Mouse (Mus musculus): ENCODE measurements at regions not wholly inside any gene's neighbourhood (a gene's known extent, or its start where the extent isn't known, plus 50 kb on each side); places are given as distances from the start of the nearest gene placed in this dataset.

DNA sequence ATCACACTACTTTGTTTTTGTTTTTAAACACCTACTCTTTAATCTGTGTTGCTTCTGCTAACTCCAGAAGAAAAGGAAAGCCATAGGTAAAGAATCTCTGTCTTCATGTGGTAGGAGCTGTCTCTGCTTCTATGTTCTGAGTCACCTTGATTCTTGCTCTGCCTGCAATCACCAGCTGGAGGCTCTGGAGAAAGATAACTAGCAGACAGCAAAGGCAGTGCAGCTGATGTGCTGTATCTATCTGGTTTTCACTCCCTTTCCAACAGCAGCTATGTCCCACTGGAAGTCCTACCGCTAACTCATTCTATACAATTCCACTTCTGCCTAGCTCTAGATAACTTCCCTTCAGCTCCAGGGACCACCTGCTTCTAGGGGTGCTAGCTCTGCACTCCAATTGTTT lies 435.2 kb upstream of the Mef2c start:
- ATAC-seq (ENCODE audit: low read depth): no peak

DNA sequence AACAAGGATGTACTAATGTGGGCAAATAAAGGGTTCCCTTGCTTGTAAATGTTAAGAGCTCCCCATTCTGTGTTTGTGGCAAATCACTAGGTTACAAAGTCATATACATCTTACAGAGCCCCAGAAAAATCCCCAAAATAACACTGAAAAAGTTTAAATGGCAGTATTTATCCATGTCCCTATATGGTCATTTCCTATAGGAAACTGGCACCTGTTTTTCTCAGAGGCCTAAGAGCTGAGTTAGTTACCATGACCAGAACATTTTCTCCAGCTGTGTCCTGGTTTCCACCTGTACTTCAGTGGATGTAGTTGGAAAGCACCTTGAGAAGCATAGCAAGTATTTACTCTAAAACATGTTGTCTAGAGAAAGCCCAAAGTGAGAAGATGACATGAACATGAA lies 434.5 kb upstream of the Mef2c start:
- H3K4me2 ChIP-seq (ENCODE audit: low read depth, low read length): no peak overlapping the region
- no peak overlapping the region for H3K27ac ChIP-seq (replicated peaks; ENCODE audit: low read depth, low read length)
- no peak for ATAC-seq (ENCODE audit: low read depth)
- H3K36me3 ChIP-seq (ENCODE audit: control insufficient read depth, insufficient read depth, low read length): no peaks in the 10 kb centered on the region
- no peak overlapping the region for H3K9ac ChIP-seq (ENCODE audit: low read depth, low read length)
- no peak for DNase-seq (ENCODE audit: low spot score)
- H3K27me3 ChIP-seq (replicated peaks; ENCODE audit: control insufficient read depth, insufficient read depth, low read length): no peaks in the 10 kb centered on the region
- no peak overlapping the region for H3K4me3 ChIP-seq (ENCODE audit: low read depth, low read length)
- no peaks in the 10 kb centered on the region for H3K4me1 ChIP-seq (ENCODE audit: control insufficient read depth, insufficient read depth, low read length)
- no peaks in the 10 kb centered on the region for H3K9me3 ChIP-seq (ENCODE audit: control insufficient read depth, low read length)

More for the DNA sequence above, 435.2 kb upstream of the Mef2c start:
- Histone ChIP-seq H3K27ac (replicated peaks; ENCODE audit: low read depth, low read length) (no peak overlapping the region), H3K27me3 (replicated peaks; ENCODE audit: control insufficient read depth, insufficient read depth, low read length) (no peaks in the 10 kb centered on the region), H3K36me3 (ENCODE audit: control insufficient read depth, insufficient read depth, low read length) (no peaks in the 10 kb centered on the region), H3K4me1 (ENCODE audit: control insufficient read depth, insufficient read depth, low read length) (no peaks in the 10 kb centered on the region), H3K9ac (ENCODE audit: low read depth, low read length) (no peak overlapping the region), H3K4me2 (ENCODE audit: low read depth, low read length) (no peak overlapping the region), H3K4me3 (ENCODE audit: low read depth, low read length) (no peak overlapping the region), H3K9me3 (ENCODE audit: control insufficient read depth, low read length) (no peaks in the 10 kb centered on the region)
- WGBS: 82% methylated on average over 1 of the region's 1 CpGs
- DNase-seq (ENCODE audit: low spot score): no peak

DNA sequence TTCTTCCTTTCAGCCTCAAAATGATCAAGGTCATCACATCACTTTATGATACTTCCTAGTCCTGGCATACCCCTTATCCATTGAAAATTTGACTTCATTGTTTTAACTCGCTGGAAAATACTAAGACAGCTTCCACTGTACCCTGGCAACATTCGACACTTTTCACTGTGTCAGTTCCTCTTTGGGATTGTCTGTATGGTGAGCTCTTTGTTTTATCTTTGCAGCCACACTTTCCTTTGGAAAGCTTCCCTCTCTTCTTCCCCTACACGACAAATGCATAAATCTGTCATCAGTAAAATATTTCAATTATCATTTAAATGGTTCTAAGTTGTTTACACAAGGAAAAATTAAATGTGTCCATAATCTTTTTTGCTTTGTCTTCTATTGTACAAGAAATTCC lies 431.8 kb upstream of the Mef2c start:
- DNase-seq (ENCODE audit: low spot score) (no peak), ATAC-seq (ENCODE audit: low read depth) (no peak)
- H3K9me3 ChIP-seq (ENCODE audit: control insufficient read depth, low read length): no peaks in the 10 kb centered on the region
- H3K4me2 ChIP-seq (ENCODE audit: low read depth, low read length): no peak overlapping the region
- no peak overlapping the region for H3K27ac ChIP-seq (replicated peaks; ENCODE audit: low read depth, low read length)
- H3K9ac ChIP-seq (ENCODE audit: low read depth, low read length): no peak overlapping the region
- H3K4me1 ChIP-seq (ENCODE audit: control insufficient read depth, insufficient read depth, low read length): no peaks in the 10 kb centered on the region
- H3K4me3 ChIP-seq (ENCODE audit: low read depth, low read length): no peak overlapping the region
- no peaks in the 10 kb centered on the region for H3K27me3 ChIP-seq (replicated peaks; ENCODE audit: control insufficient read depth, insufficient read depth, low read length)
- 70% methylated on average over 3 of the region's 3 CpGs for WGBS
- no peaks in the 10 kb centered on the region for H3K36me3 ChIP-seq (ENCODE audit: control insufficient read depth, insufficient read depth, low read length)

DNA sequence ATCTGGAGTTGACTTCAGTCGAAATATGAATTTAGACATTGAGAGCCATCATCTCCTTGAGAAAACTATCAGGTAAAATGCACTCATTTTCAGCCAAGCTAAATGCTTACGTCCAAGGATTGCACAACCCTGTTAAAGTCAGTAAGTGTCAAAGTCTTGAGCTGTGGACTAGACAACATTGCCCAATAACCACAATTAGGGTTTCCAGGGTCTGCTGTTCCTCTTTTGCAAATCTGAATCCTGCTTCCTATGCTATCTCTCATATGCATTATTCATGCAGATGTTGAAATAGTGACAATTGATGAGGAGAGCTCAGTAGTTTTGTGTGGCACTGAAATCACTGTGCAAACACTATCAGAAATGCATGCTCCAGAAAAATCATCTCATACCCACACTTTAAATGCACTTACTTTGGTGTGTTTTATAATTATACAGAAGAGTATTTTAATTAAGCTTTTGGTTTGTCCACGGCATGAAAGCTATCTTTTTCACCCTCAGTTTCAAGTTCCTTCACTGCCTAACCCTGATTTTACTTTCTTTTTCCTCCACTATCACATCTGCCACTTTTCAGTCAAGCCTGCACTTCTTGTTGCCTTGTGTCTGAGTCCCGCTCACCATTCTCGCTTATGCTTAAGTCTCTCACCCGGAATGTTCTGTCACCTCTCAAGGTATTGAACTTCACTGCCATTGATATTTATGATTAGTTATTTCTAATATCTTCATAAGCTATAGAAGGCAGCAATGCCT lies 429.4 kb upstream of the Mef2c start:
- no peaks in the 10 kb centered on the region for H3K9me3 ChIP-seq (ENCODE audit: control insufficient read depth, low read length)
- no peak for ATAC-seq (ENCODE audit: low read depth)
- H3K4me2 ChIP-seq (ENCODE audit: low read depth, low read length): no peak overlapping the region
- H3K4me1 ChIP-seq (ENCODE audit: control insufficient read depth, insufficient read depth, low read length): no peaks in the 10 kb centered on the region
- no peak for DNase-seq (ENCODE audit: low spot score)
- no peak overlapping the region for H3K27ac ChIP-seq (replicated peaks; ENCODE audit: low read depth, low read length)
- H3K4me3 ChIP-seq (ENCODE audit: low read depth, low read length): no peak overlapping the region
- H3K9ac ChIP-seq (ENCODE audit: low read depth, low read length): no peak overlapping the region
- 83% methylated on average over 6 of the region's 6 CpGs for WGBS
- no peaks in the 10 kb centered on the region for H3K36me3 ChIP-seq (ENCODE audit: control insufficient read depth, insufficient read depth, low read length)
- H3K27me3 ChIP-seq (replicated peaks; ENCODE audit: control insufficient read depth, insufficient read depth, low read length): no peaks in the 10 kb centered on the region

DNA sequence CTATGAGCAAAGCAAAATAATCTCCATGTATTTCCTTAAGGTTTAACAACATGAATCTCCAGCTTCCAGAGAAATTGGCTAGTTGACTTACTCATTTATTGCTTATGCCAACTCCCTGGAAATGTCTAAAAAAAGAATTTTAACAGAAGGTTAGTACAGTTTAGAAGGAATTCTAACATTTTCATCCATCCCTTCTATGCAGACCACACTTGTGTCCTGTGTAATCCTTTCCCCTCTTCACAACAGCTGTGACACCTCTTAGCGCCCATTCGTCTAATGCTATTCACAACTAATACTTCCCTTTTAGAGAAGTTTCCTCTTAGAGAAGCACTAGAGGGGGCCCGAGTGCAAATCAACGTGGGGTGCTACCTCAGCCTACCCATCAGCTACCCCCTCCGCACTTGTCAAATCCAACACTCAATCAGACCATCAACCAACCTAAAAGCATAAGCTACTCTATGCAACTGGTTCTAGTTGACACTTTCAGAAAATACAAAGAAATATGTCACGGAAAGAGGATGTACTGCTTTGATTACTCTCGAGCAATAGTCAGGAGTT lies 428.4 kb upstream of the Mef2c start:
- Histone ChIP-seq H3K9ac (ENCODE audit: low read depth, low read length) (no peak overlapping the region), H3K4me3 (ENCODE audit: low read depth, low read length) (no peak overlapping the region), H3K27ac (replicated peaks; ENCODE audit: low read depth, low read length) (no peak overlapping the region), H3K4me1 (ENCODE audit: control insufficient read depth, insufficient read depth, low read length) (no peaks in the 10 kb centered on the region), H3K27me3 (replicated peaks; ENCODE audit: control insufficient read depth, insufficient read depth, low read length) (no peaks in the 10 kb centered on the region), H3K9me3 (ENCODE audit: control insufficient read depth, low read length) (no peaks in the 10 kb centered on the region), H3K36me3 (ENCODE audit: control insufficient read depth, insufficient read depth, low read length) (no peaks in the 10 kb centered on the region), H3K4me2 (ENCODE audit: low read depth, low read length) (no peak overlapping the region)
- peak; percentile 35 for DNase-seq (ENCODE audit: low spot score)
- 64% methylated on average over 7 of the region's 7 CpGs for WGBS
- 0 out of 2 replicates have a peak, but pooled peaks have one; percentile 44 for ATAC-seq (ENCODE audit: low read depth)

DNA sequence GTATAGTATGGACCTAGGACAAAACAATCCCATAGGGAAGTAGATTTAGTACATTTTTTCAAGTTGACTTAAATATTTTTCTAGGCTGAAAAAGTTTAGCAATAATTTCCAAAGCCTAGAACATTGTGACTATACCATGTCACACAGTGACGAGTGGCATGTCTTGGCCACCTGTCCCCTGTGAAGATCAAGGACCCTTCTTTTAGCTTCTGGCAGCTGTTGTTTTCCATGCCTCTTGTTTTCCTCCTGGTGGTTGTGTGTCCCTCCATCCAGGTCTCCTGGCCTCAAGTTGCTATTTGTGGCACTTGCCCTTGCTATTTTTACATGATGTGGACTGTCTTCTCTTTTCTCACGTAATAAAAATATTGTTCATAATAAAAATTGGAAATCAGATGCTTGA lies 427.2 kb upstream of the Mef2c start:
- H3K9me3 ChIP-seq (ENCODE audit: control insufficient read depth, low read length): no peaks in the 10 kb centered on the region
- ATAC-seq (ENCODE audit: low read depth): no peak
- H3K27ac ChIP-seq (replicated peaks; ENCODE audit: low read depth, low read length): no peak overlapping the region
- no peaks in the 10 kb centered on the region for H3K27me3 ChIP-seq (replicated peaks; ENCODE audit: control insufficient read depth, insufficient read depth, low read length)
- no peaks in the 10 kb centered on the region for H3K4me1 ChIP-seq (ENCODE audit: control insufficient read depth, insufficient read depth, low read length)
- DNase-seq (ENCODE audit: low spot score): peak; percentile 30
- 74% methylated on average over 2 of the region's 2 CpGs for WGBS
- H3K9ac ChIP-seq (ENCODE audit: low read depth, low read length): no peak overlapping the region
- H3K4me2 ChIP-seq (ENCODE audit: low read depth, low read length): no peak overlapping the region
- no peaks in the 10 kb centered on the region for H3K36me3 ChIP-seq (ENCODE audit: control insufficient read depth, insufficient read depth, low read length)
- no peak overlapping the region for H3K4me3 ChIP-seq (ENCODE audit: low read depth, low read length)

DNA sequence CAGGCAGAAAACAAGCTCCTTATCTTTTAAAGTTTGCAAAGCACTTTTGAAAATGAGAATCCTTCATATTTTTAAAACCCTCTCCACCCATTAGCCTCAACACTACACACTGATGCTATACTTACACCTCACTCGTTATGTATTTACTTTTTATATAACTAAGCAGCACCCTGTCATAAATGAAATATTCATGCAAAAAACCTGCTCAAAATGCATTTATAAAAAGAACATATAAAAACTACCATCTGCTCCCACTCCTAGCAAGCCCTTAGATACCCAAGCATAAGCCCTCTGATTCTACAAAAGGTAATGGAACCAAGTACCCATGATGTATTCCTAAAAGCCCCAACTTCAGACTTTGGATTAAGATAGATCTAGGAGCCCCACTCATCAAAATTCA lies 426.7 kb upstream of the Mef2c start:
- DNase-seq (ENCODE audit: low spot score) (no peak), ATAC-seq (ENCODE audit: low read depth) (no peak)
- Histone ChIP-seq H3K9ac (ENCODE audit: low read depth, low read length) (no peak overlapping the region), H3K36me3 (ENCODE audit: control insufficient read depth, insufficient read depth, low read length) (no peaks in the 10 kb centered on the region), H3K27me3 (replicated peaks; ENCODE audit: control insufficient read depth, insufficient read depth, low read length) (no peaks in the 10 kb centered on the region), H3K4me2 (ENCODE audit: low read depth, low read length) (no peak overlapping the region), H3K9me3 (ENCODE audit: control insufficient read depth, low read length) (no peaks in the 10 kb centered on the region), H3K27ac (replicated peaks; ENCODE audit: low read depth, low read length) (no peak overlapping the region), H3K4me1 (ENCODE audit: control insufficient read depth, insufficient read depth, low read length) (no peaks in the 10 kb centered on the region), H3K4me3 (ENCODE audit: low read depth, low read length) (no peak overlapping the region)
- 85% methylated on average over 1 of the region's 1 CpGs for WGBS

DNA sequence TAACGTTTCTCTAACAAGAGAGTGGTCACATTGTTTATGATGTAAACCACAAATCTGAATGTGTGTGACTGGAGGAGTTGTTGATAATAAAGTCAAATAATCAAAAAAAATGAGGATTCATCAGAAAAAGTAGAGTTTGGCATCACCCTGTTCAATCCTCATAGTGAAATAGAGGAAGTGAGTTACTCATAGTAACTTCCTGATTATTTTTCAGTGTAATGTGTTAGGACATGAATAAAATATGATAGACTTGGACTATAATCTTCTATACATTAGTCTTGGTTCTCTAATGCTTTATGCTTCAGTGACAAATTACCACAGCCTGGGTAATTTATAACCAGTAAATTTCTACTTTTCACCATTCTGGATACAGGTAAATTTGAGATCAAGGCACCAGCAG lies 424.5 kb upstream of the Mef2c start:
- no peak overlapping the region for H3K4me2 ChIP-seq (ENCODE audit: low read depth, low read length)
- H3K27me3 ChIP-seq (replicated peaks; ENCODE audit: control insufficient read depth, insufficient read depth, low read length): no peaks in the 10 kb centered on the region
- H3K9ac ChIP-seq (ENCODE audit: low read depth, low read length): no peak overlapping the region
- DNase-seq (ENCODE audit: low spot score) (no peak), ATAC-seq (ENCODE audit: low read depth) (no peak)
- no peaks in the 10 kb centered on the region for H3K9me3 ChIP-seq (ENCODE audit: control insufficient read depth, low read length)
- 61% methylated on average over 1 of the region's 1 CpGs for WGBS
- no peak overlapping the region for H3K27ac ChIP-seq (replicated peaks; ENCODE audit: low read depth, low read length)
- no peaks in the 10 kb centered on the region for H3K4me1 ChIP-seq (ENCODE audit: control insufficient read depth, insufficient read depth, low read length)
- no peak overlapping the region for H3K4me3 ChIP-seq (ENCODE audit: low read depth, low read length)
- H3K36me3 ChIP-seq (ENCODE audit: control insufficient read depth, insufficient read depth, low read length): no peaks in the 10 kb centered on the region

DNA sequence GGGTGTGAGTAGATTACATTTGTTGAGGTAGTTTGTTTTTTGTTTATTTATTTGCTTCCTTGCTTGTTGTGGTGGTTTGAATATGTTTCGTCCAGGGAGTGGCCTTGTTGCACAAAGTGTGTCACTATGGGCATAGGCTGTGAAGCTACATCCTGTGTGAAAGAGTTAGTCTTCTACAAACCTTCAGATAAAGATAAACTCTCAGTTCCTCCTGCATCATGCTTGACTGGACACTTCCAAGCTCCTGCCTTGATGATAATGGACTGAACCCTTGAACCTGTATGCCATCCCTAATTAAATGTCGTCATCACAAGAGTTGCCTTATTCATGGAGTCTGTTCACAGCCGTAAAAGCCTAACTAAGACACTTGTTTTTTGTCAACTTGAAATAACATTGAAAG lies 418.9 kb upstream of the Mef2c start:
- no peaks in the 10 kb centered on the region for H3K9me3 ChIP-seq (ENCODE audit: control insufficient read depth, low read length)
- no peaks in the 10 kb centered on the region for H3K27me3 ChIP-seq (replicated peaks; ENCODE audit: control insufficient read depth, insufficient read depth, low read length)
- no peak overlapping the region for H3K4me2 ChIP-seq (ENCODE audit: low read depth, low read length)
- no peaks in the 10 kb centered on the region for H3K36me3 ChIP-seq (ENCODE audit: control insufficient read depth, insufficient read depth, low read length)
- no peak overlapping the region for H3K27ac ChIP-seq (replicated peaks; ENCODE audit: low read depth, low read length)
- no peaks in the 10 kb centered on the region for H3K4me1 ChIP-seq (ENCODE audit: control insufficient read depth, insufficient read depth, low read length)
- DNase-seq (ENCODE audit: low spot score) (no peak), ATAC-seq (ENCODE audit: low read depth) (no peak)
- no peak overlapping the region for H3K9ac ChIP-seq (ENCODE audit: low read depth, low read length)
- 79% methylated on average over 3 of the region's 3 CpGs for WGBS
- no peak overlapping the region for H3K4me3 ChIP-seq (ENCODE audit: low read depth, low read length)

All from embryonic facial prominence, embryonic 14.5 days (tissue).